In the genomic region with DNA sequence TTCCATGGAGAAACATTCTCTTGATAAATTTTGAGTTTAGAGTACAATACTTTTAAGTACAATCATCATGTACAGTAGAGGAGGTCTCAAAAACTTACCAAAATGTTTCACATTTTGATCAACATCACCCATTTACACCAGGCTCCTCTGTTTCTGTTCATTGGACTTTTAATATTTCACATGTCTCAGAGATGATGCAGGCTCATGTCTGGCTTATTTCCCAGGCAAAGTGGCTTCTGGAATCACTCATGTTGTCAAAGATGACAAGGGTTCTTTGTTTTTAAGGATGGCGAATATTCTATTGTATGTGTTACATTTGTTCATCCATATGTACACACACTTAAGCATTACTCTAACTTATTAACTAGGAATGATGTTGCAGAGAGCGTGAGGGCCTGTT, we compare ENCODE assay signal across 18 mouse cellular contexts.
"Had no signal": no experiment of that assay in that cellular context is flagged by ENCODE, and none has a peak within 500 bp of the region (broad histone marks: within the 10 kb centered on the region; RNA-seq: fewer than 3 reads in every experiment).

No protein-coding gene starts in this region.

- H3K4me2 ChIP-seq: lung, embryonic 15.5 days; midbrain, embryonic 11.5 days; midbrain, embryonic 13.5 days; midbrain, embryonic 15.5 days; neural tube, embryonic 12.5 days had no signal

- H3K9ac ChIP-seq: lung, embryonic 15.5 days; midbrain, embryonic 13.5 days; midbrain, embryonic 15.5 days; neural tube, embryonic 12.5 days had no signal

- H3K4me3 ChIP-seq: lung, embryonic 15.5 days; megakaryocyte, embryonic 14.5 days; midbrain, embryonic 13.5 days; midbrain, embryonic 15.5 days; neural tube, embryonic 12.5 days had no signal

- H3K9me3 ChIP-seq: lung, embryonic 15.5 days; megakaryocyte, embryonic 14.5 days; midbrain, embryonic 13.5 days; midbrain, embryonic 15.5 days; neural tube, embryonic 12.5 days had no signal

- ATAC-seq: lung, postnatal 0 days; midbrain, embryonic 13.5 days; midbrain, embryonic 15.5 days had no signal

- H3K36me3 ChIP-seq: lung, embryonic 15.5 days; midbrain, embryonic 13.5 days; midbrain, embryonic 15.5 days; neural tube, embryonic 12.5 days had no signal

- H3K27ac ChIP-seq: lung, embryonic 15.5 days; macrophage; midbrain, embryonic 13.5 days; midbrain, embryonic 15.5 days; neural tube, embryonic 12.5 days had no signal

- H3K27me3 ChIP-seq: lung, embryonic 15.5 days; megakaryocyte, embryonic 14.5 days; midbrain, embryonic 13.5 days; midbrain, embryonic 15.5 days; neural tube, embryonic 12.5 days had no signal

- H3K4me1 ChIP-seq: lung, embryonic 15.5 days; megakaryocyte, embryonic 14.5 days; midbrain, embryonic 15.5 days; neural tube, embryonic 12.5 days had no signal

- DNase-seq: lung, adult 2 months; lung, postnatal 14 days; lung, postnatal 36 days; right cerebral cortex, adult 18-20 months; right cerebral cortex, postnatal 25 days; right cerebral cortex, postnatal 4 days; spleen, adult 18-20 months; thymus, adult 18-20 months; thymus, postnatal 14 days; thymus, postnatal 36 days had no signal
